In the genomic region with DNA sequence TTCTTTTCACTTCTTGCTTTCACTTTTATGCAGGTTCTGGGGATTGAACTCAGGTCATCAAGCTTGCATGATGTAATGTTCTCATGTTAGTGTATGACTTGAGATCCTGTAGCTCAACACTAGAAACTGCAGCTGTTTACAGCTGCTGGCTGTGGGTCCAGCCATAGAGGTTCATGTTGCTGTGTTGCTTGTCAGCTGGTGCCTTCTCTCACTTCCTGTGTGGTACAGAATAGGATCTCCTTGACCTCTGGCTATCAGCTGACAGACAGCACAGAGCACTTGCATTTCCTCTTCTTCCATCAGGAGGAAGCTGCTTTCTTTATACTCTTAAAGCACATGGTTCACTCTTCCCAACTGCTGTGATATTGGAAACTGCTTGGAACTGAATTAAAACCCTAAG, we compare ENCODE assay signal across 14 mouse cellular contexts. TPM values are rescaled to one million over a fixed set of nuclear protein-coding genes. Genes with fewer than 3 reads are reported as not detected.
DNase-seq lines count a peak whose midpoint lies in the region; ATAC-seq and TF ChIP-seq lines count a peak whose summit lies in the region.
"Had no signal": no experiment of that assay in that cellular context is flagged by ENCODE, and none has a peak within 500 bp of the region (broad histone marks: within the 10 kb centered on the region; RNA-seq: fewer than 3 reads in every experiment).

No protein-coding gene starts in this region.

- peak; percentile 70 for ATAC-seq in lung, postnatal 0 days
- ATAC-seq in liver, embryonic 12.5 days = peak; percentile 57; the same call in 1 of the 2 replicates

- no peaks in the 10 kb centered on the region for H3K27me3 ChIP-seq in lung, postnatal 0 days (replicated peaks; ENCODE audit: insufficient read depth, low read length)
- H3K27me3 ChIP-seq in liver, embryonic 12.5 days (replicated peaks) = no peaks in the 10 kb centered on the region
- H3K27me3 ChIP-seq: stomach, embryonic 15.5 days had no signal

- H3K27ac ChIP-seq in lung, postnatal 0 days (ENCODE audit: low read length) = no peak overlapping the region
- H3K27ac ChIP-seq in liver, embryonic 12.5 days = 0 out of 2 replicates have a peak overlapping the region, but pooled peaks have one; percentile 45
- H3K27ac ChIP-seq: forebrain, embryonic 10.5 days; stomach, embryonic 15.5 days had no signal

- no peak overlapping the region for H3K9ac ChIP-seq in lung, postnatal 0 days (replicated peaks; ENCODE audit: low read depth)
- H3K9ac ChIP-seq in liver, embryonic 12.5 days = no peak overlapping the region
- H3K9ac ChIP-seq: stomach, embryonic 15.5 days had no signal

- TF ChIP-seq CTCF in lung, postnatal 0 days (IDR thresholded peaks at IDR 0.05) = no peak

- H3K36me3 ChIP-seq in lung, postnatal 0 days (ENCODE audit: insufficient read depth, low read length) = peaks cover 42% of the 10 kb centered on the region
- peaks cover 96% of the 10 kb centered on the region for H3K36me3 ChIP-seq in liver, embryonic 12.5 days

- H3K4me3 ChIP-seq in lung, postnatal 0 days (ENCODE audit: low read depth, low read length) = no peak overlapping the region
- H3K4me3 ChIP-seq in liver, embryonic 12.5 days = no peak overlapping the region
- H3K4me3 ChIP-seq: forebrain, embryonic 10.5 days; stomach, embryonic 15.5 days had no signal

- H3K4me1 ChIP-seq in lung, postnatal 0 days (ENCODE audit: insufficient read depth, low read depth, low read length) = no peaks in the 10 kb centered on the region
- 0 out of 2 replicates have a peak, but pooled peaks cover 2% of the 10 kb centered on the region for H3K4me1 ChIP-seq in liver, embryonic 12.5 days
- H3K4me1 ChIP-seq: forebrain, embryonic 10.5 days; stomach, embryonic 15.5 days had no signal

- DNase-seq in heart, adult 8-10 months (ENCODE audit: low spot score) = peak; percentile 19
- DNase-seq in heart, postnatal 4 days = no peak
- DNase-seq in lung, postnatal 0 days (ENCODE audit: low spot score) = peak; percentile 47
- DNase-seq in lung, postnatal 14 days = no peak
- DNase-seq in natural killer cell, adult 2 months (ENCODE audit: low spot score in 2 of 2) = peak; percentile 10 to 41
- no peak for DNase-seq in right cerebral cortex, postnatal 10 days (ENCODE audit: low spot score in 2 of 2)
- DNase-seq in adrenal gland, postnatal 25 days = no peak
- DNase-seq: gastrocnemius, postnatal 25 days had no signal

- TF ChIP-seq EP300 in lung, postnatal 0 days (IDR thresholded peaks at IDR 0.05) = no peak

- no peaks in the 10 kb centered on the region for H3K9me3 ChIP-seq in lung, postnatal 0 days (ENCODE audit: low read length)
- no peaks in the 10 kb centered on the region for H3K9me3 ChIP-seq in liver, embryonic 12.5 days (replicated peaks)
- H3K9me3 ChIP-seq: forebrain, embryonic 10.5 days; stomach, embryonic 15.5 days had no signal

- no peak overlapping the region for H3K4me2 ChIP-seq in lung, postnatal 0 days (replicated peaks; ENCODE audit: low read depth, low read length)
- no peak overlapping the region for H3K4me2 ChIP-seq in liver, embryonic 12.5 days
- H3K4me2 ChIP-seq: stomach, embryonic 15.5 days had no signal

RNA-seq across cellular contexts. Expression of a gene that starts 10.1 kb away (rescaled TPM):
- not detected for total RNA-seq in heart, adult 8-10 months (2022)
- total RNA-seq in heart, postnatal 4 days (2021) = not detected
- not detected in 2 replicates for polyA plus RNA-seq in lung, postnatal 0 days (2015; fragmentation: Nextera tagmentation; extraction: Ambion mirVana)
- polyA plus RNA-seq in liver, embryonic 12.5 days (2016; fragmentation: Nextera tagmentation; extraction: Ambion mirVana) = not detected in 2 replicates
- not detected in 2 replicates for total RNA-seq in adrenal gland, postnatal 25 days (2021)
- total RNA-seq: gastrocnemius, postnatal 25 days; left cerebral cortex, postnatal 14 days had no signal
- polyA plus RNA-seq: cortical plate, adult 2 months; forebrain, embryonic 10.5 days; neural tube, embryonic 14.5 days; stomach, embryonic 15.5 days had no signal

RNA-seq across cellular contexts. Expression of a gene that starts 10.7 kb away (rescaled TPM):
- total RNA-seq in heart, adult 8-10 months (2022) = 10 to 100 TPM; 35.4 to 44.9 (median 41.8) TPM
- total RNA-seq in heart, postnatal 4 days (2021) = 10 to 100 TPM; 50.8 to 52.6 TPM
- polyA plus RNA-seq in lung, postnatal 0 days (2015; fragmentation: Nextera tagmentation; extraction: Ambion mirVana) = 47.4 and 50.4 TPM in 2 replicates
- 38.4 and 38.8 TPM in 2 replicates for polyA plus RNA-seq in liver, embryonic 12.5 days (2016; fragmentation: Nextera tagmentation; extraction: Ambion mirVana)
- total RNA-seq in adrenal gland, postnatal 25 days (2021) = 72.6 and 83.4 TPM in 2 replicates

RNA-seq across cellular contexts. Expression of a gene that starts 23.3 kb away (rescaled TPM):
- 10 to 100 TPM; 22.3 to 29.8 (median 24.3) TPM for total RNA-seq in heart, adult 8-10 months (2022)
- 10 to 100 TPM; 28.9 to 31.2 TPM for total RNA-seq in heart, postnatal 4 days (2021)
- 73.0 and 81.0 TPM in 2 replicates for polyA plus RNA-seq in lung, postnatal 0 days (2015; fragmentation: Nextera tagmentation; extraction: Ambion mirVana)
- 79.5 and 79.7 TPM in 2 replicates for polyA plus RNA-seq in liver, embryonic 12.5 days (2016; fragmentation: Nextera tagmentation; extraction: Ambion mirVana)
- total RNA-seq in adrenal gland, postnatal 25 days (2021) = 43.3 and 49.4 TPM in 2 replicates

Comparison
In these comparisons a context has a peak if more than half of its experiments do, and no peak if none do; other contexts are left out.
1. DNase-seq: peak in heart, adult 8-10 months (single experiment), lung, postnatal 0 days (single experiment) and natural killer cell, adult 2 months (2 of 2); none in heart, postnatal 4 days (single experiment), lung, postnatal 14 days (single experiment), right cerebral cortex, postnatal 10 days (0 of 2) and adrenal gland, postnatal 25 days (single experiment).